Mouse (Mus musculus) liver, embryonic 14.5 days (tissue): ENCODE data around the gene Mlx.

Source experiments
- CTCF ChIP-seq: IDR thresholded peaks from 2 replicates; pipeline ENCODE4 v1.5.1; 2016; ENCODE audit warnings: antibody characterized with exemption, low read depth, control low read depth
- EP300 ChIP-seq: IDR thresholded peaks from 2 replicates; pipeline ENCODE4 v1.6.1; 2016; ENCODE audit warnings: antibody characterized with exemption, low read depth

GRCm38 (mm10) chr11:101084246-101084645, 2.8 kb upstream of the Mlx start:
- TF ChIP-seq CTCF (no peak), EP300 (no peak)
